Mouse (Mus musculus): ENCODE data around the gene Myh11.

GRCm38 (mm10) chr16:14242553-14242952, 48.6 kb downstream of the Myh11 start:
- TF ChIP-seq CTCF (IDR thresholded peaks at IDR 0.05) (peak; percentile 70), EP300 (IDR thresholded peaks at IDR 0.05) (no peak)
